Mouse (Mus musculus): ENCODE results near the gene Senp5.

GRCm38 (mm10) chr16:31947333-31947732 lies 55.8 kb downstream of the Senp5 start:
- TF ChIP-seq CTCF (IDR thresholded peaks at IDR 0.05) = no peak
- no peak for TF ChIP-seq EP300 (IDR thresholded peaks at IDR 0.05)

Data from lung, postnatal 0 days (tissue).